Mouse (Mus musculus) megakaryocyte progenitor cell, adult 5-6 weeks (primary cell): ENCODE results near the gene Dpf2. TPM values are rescaled to one million over a fixed set of nuclear protein-coding genes. Genes with fewer than 3 reads are reported as not detected.
A peak's percentile ranks its signal among the peaks of the same experiment; 100 is the strongest.
"Not testable (repeated sequence)": the region's sequence is repeated elsewhere in the genome, so short reads cannot be mapped to it uniquely, and the experiment has no call there.

Source experiments
- ATAC-seq: replicated peaks from 2 replicates; pipeline ENCODE4 v1.8.0; 2016; ENCODE audit warnings: mild to moderate bottlenecking, moderate TSS enrichment, inconsistent platforms; ENCODE audit not compliant: poor library complexity
- total RNA-seq, 2 experiments: library from RNA; stranded (forward) in 1 of 2; stranded (reverse) in 1 of 2; fragments of 157-497, 149-512 nt in 1 of 2; fragments of 200-1000 nt in 1 of 2; gene quantifications; 2 replicates each; pipeline versions ENCODE4 v1.2.3 to v1.2.4; 2015 to 2017

Gene Dpf2
- total RNA-seq, 2 experiments from 2014 or later: 47.6 to 65.1 TPM

DNA sequence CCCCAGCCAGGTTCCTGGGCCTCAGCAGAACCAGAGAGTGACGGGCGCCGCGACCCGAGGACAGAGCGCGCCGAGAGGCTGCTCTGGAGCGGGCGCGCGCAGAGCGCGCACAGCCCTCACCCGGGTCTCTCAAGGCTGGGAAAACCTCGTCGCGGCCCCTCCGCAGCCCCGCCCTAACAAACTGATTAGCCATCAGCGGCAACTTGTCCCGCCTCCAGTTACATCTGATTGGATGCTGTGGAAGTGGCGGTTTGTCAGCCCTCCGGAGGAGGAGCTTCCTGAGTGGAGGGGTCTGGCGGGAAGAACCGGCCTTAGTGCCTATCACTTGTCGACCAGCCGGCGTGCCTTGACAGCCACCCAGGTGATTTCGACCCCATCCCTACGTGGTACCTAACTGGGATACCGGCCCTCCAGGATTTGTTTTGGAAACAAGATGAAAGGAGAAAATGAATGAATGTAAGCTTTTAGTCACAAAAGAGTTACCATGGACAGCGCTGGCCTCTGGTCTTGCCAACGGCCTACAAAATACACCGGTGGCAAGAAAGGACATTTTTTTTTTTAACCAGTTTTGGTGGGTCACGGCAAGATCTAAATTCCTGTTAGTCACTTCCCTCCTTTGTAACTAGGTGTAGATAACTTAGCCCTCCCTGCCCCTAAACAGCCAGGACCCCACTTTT, 18.7 kb downstream of the Dpf2 start, which contains the start of gene Tigd3:
Tigd3 (minus strand) TSS at position 148 of the 677 bp plus-strand sequence.
- ATAC-seq: peak; percentile 99

DNA sequence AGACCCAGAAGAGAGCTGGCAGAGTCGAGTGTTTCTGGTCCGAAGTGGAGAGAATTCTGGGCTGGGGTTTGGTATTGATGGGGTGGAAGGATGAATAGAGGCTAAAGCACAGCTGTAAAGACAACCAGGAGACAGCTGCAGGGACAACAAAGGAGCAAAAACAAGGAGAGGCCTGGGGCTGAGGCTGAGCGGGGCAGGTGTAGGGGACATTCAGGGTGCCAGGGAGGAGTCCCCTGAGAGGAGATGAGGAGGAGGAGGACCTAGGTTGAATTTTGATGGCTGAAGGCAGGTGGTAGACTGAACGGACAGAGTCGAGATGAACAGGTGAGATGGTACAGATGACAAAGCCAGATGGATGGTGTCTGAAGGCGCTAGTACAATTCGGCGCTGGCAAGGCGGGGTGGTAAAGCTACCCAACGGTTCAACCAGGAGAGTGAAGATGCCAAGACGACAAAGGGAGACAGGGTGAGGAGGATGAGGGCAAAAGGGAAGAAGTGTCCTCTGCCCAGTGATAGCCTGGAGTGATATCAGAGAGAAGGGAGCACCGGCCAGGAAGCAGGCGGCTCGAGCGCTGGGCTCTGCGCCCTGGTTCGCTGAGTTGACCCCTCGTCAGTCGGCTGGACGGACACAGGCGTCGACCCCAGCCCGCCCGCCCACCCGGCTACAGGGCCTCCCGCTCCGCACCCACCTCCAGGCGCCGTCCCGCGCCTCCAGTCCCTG, 19.4 kb downstream of the Dpf2 start:
- ATAC-seq: no peak

DNA sequence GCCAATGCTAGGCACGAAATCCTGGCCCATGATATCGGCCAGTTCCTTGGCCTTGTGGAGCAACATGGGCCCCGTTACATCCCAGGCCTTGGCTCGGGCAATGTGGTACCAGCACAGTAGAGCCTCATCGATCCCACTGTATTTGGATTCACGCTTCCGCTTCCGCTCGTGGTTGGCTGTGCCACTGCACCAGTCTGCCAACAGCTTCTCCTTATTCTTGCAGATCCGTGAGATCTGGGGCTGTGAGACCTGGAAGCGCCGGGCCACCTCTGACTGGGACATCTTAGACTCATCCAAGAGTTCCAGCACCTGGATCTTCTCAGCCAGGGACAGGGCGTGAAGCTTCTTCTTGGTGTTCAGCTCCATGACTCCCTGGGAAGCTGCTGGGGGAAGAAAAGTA, 20.1 kb downstream of the Dpf2 start:
- no peak for ATAC-seq

DNA sequence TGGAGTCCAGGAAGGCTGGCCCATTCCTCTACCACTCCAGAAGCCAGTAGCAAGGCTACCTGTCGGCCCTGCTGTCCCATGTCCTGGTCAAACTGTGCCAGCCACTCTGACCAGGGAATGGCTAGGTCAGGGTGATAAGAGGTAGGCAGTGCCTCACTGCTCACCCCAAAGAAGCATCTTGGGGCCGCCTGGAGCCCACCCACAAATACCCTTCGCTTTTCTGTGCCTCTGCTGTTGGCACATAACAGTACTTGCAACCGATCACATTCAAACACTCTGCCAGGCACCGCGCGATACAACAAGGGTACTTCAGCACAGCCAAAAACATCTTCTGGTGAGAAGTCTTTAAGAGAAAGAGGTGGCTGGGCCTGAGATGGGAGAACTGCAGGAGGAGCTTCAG, 20.5 kb downstream of the Dpf2 start:
- ATAC-seq: no peak

DNA sequence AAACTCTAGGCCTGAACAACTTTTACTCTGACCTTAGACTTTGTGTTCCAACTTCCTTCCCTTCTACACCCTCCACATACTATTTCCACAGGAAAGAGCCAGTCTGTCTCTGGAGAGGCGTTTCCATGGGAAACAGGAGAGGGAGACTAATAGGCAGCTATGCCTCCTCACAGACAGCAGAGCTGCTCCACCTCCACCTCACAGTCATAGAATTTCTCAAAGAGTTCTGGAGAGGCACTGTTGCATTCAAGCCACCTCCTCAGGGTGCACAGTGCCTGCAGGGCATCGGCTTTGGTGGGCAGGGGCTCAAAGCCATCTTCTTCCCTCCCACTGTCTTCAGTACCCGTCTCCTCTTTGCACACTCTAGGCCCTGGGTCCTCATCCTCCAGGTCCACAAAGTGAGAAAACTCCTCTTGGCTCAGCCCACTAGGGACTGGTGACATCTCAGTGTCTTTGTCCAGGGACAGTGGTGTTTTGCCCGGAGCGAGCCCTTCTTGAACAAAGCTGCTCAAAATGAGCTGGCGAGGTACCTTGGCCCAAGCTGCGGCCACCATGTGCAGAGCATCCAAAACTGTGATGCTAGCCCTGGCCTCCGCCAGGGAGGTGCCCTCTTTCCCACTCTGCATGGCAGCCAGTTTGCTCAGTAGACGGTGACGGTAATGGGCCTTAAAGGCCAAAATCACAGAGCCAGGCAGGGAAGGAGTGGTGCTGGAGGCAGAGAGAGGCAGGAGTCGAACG, 21.1 kb downstream of the Dpf2 start:
- no peak for ATAC-seq

DNA sequence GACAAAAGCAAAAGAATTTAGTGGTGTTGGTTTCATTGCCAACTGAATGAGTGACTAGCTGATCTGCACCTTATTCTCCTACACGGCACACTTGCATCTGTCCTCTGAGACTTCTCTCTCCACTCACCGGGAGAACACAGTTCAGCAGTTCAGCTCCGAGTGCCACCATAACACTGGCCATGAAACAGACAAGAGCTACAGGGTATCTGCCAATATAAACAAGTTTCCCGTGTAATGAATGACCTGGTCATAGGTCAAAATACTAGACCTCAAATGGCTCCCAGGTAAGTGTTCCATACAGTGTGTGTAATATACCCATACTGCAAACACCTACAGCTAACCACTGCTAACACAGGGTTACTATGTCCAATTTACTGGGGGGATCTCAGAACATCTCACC, 23.6 kb downstream of the Dpf2 start:
- no peak for ATAC-seq

DNA sequence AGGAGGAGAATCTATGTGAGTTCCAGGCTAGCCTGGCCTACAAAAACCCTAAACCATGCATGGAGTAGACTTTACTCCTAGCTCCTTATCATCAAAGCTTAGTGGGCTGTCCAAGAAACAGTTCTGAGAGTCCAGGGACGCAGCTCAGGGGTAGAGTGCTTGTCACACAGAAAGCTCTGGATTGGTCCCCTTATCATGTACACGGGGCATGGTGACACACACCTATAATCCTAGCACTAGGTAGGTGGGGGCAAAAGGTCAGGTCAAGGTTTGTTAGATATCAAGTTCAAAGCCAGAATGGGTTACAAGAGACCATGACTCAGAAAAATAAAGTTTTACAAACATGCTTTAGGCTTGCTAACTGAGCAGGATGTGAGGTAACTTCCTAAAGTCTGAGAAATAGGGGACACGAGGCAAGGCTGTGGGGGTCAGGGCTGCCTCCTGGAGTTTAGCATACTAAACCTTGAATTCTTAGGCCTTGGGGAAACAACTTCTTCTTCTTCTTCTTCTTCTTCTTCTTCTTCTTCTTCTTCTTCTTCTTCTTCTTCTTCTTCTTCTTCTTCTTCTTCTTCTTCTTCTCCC, 25.5 kb downstream of the Dpf2 start:
- no peak for ATAC-seq

DNA sequence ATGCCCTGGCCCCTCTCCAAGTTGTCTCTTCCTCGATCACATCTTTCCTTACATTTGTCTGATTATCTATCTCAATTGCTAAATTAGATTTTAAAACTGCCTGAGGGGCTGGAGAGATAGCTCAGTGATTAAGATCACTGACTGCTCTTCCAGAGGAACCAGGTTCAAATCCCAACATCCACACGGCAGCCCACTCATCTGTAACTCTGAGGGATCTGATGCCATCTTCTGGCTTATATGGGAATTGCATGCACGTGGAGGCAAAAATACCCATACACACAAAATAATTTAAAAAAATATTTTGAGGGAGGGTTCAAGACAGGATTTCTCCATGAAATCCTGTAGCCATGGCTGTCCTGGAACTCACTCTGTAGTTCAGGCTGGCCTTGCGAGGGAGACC, 27.0 kb downstream of the Dpf2 start:
- peak; percentile 38; the same call in 1 of the 2 replicates for ATAC-seq

DNA sequence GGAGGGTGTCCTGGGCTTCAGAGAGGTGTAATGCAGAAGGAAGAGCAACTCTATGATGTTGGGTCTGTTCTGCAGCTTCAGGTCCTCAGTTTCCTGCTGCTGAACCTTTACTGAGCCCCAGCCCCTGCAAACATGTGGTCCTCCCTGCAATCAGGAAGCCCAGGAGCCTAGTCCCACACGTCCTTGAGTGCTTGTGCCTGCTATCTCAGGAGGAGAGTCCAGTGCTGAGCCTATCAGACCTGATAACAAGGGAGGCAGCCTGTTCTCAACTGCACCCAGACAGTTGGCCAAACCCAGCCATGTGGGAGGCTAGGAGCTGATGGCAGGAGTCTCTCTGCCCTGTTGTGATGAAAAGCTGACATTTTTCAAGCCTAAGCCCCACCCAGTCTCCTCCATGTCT, 28.9 kb downstream of the Dpf2 start:
- peak; percentile 84 for ATAC-seq

DNA sequence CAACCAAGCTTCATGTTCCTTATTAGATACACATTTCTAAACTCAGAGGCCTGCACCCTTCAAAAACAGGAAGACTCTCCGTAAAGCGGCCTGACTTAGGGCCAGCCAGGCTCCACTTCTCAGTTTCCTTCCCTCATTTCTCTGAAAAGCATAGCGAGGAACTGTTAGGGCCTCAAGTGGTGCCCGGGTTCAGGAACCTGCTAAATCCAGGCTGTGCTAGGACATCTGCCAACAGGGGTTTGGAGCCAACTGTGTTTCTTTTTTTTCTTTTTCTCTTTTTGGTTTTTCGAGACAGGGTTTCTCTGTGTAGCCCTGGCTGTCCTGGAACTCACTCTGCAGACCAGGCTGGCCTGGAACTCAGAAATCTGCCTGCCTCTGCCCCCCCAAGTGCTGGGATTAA, 30.7 kb downstream of the Dpf2 start:
- ATAC-seq: not testable (repeated sequence)

DNA sequence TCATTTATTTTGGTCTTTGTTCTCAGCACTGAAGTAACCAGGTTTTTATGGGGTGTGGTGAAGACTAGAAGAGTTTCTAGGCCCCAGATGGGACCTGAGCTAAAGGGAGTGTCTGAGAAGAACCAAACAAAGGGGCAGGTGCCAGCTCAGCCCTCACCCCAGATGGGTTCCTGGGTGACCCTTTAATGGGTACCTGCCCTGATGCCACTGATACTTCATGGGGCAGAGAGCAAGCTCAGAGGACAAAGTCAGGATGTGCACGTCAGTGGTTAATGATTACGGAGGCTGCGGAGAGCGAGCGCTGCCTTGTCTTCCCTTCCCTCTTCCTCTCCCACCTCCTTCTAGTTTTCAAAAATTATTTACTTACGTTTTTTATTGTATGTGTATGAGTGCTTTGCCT, 31.7 kb downstream of the Dpf2 start:
- no peak for ATAC-seq

DNA sequence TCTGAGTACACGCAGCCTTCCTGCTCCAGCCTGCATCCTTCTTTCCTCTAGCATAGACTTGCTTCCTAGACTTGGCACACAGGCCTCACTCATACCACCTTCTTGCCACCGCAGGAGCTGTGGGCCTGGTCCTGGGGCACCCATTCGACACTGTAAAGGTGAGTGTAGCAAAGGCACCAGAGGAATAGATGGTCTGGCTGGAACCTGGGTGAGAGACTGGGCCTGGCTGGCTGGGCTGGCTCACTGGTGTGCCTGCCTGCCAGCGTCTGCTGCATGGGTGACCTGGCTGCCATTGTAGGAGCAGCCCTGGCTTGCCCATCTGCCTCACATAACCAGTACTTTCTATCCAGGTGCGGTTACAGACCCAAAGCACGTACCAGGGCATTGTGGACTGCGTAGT, 33.1 kb downstream of the Dpf2 start:
- no peak for ATAC-seq

DNA sequence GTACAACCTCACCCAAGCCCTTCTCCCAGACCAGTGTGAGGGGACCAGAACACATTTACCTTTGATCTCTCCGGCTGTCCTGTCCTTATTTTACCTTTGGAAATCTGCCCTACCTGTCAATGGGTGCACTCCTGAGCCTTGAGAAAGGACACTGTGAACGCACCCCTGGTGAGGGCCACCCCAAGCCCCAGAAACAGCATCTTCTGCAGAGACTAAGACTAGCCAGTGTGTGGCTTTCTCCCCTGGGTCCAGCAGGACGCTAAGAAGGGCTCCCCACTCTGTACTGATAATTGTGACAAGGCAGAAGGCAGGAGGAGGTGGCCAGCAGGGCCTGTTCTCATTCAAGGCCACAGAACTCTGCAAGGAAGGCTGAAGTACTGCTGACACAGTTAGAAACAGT, 33.9 kb downstream of the Dpf2 start:
- ATAC-seq: no peak

DNA sequence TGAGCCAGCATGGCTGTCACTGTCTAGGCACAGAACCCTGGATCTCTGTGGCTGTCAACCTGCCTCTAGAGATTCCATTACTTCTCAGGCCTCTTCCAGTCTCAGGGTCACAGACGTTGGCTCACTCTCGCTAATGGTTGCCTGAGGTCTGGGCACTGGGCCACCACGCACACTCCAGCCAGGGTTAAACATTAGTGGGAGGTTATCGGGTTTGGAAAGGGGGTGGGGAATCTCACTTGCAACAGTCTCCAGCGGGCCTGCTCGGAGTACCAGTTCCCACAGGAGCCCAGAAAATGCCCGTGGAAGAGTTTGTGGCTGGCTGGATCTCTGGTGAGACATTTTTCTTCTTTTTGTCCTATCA, 34.5 kb downstream of the Dpf2 start:
- 0 out of 2 replicates have a peak, but pooled peaks have one; percentile 2 for ATAC-seq

DNA sequence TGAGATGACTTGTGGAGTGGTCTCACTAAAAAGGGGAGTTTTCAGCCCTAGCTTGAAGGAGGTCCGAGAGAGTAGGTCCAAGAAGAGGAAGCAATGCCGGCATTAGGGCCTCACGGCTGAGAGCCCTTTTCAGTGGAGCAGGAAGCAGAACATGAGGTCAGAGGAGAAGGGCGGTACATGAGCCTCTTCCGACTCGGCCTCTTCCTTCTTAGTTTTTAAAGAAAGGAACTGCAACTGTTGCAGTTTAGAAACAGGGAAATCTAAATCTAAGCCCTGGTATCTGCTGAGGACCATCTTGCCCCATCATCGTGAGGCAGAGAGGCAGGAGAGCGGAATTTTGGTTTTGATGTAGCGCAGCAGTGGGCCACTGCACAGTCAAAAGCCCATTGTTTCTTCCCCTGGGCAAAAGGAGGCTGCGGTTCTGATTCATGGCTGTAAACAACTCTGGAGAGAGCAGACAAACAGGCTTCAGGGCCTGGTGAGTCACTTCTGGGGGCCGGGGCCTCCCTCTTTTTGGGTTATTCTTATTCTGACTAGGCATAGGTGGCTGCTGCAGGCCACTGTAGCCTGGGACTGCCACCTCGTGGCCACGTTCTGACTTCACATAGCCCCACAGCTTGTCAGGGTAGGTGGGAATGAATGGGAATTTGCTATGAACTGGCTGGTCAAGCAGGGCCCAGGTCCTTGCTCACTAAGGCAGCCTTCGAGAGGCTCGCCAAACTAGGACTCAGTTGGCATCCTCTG, 35.0 kb downstream of the Dpf2 start, which contains the start of gene Slc25a45:
Slc25a45 (plus strand) TSS at position 191 of the 744 bp plus-strand sequence.
- peak; percentile 70 for ATAC-seq

DNA sequence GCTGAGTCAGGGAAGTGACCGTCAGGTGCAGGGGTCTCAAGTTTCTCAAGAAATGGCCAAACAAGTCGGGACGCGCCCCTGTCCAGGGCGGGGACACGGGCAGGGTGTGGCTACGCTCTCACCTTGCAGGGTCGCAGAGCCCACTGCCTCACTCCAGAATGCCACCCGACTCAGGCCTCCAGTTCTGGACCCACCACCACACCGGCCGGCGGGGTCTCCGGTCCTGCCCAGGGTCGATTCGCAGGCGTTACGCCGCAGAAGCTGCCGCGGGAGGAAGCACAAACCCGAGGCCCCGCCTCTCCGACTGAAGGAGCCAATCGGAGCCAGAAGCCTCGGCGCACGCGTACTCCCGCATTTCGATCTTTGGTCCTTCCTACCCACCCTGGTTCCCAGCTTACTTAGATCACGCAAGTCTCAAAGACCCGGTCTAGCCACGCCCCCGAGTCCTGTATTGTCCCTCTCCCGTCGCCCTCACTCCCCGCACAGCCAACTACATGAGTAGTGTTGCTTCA, 37.8 kb downstream of the Dpf2 start, which contains the start of gene Frmd8:
Frmd8 (minus strand) TSS at position 306 of the 512 bp plus-strand sequence.
- peak; percentile 81 for ATAC-seq

DNA sequence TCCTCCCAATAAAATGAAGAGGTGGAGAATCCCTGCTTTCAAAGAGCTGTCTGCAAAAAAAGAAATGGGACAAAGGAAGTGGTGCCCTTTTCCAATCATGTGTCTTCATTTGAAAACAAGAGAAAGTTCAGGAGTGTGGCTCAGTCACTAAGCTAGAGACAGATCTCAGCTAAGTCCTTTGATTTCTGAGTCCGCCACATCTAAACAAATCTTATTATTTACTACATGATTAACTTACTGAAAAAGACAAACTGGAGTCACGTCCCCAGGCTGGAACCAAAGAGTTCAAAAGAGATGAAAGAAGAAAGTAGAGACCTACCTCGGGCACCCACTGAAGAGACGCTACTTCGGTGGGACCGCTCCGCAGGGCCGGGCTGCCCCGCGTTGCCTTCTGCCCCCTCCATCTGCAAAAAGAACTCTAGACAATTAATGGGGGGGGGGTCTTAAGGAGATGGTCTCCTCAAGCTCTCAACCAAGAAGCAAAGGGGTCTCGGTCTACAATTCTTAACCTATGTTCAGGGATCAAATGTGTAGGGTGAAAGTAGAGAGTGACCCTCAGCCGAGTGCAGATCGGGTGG, 38.3 kb downstream of the Dpf2 start:
- ATAC-seq: no peak

DNA sequence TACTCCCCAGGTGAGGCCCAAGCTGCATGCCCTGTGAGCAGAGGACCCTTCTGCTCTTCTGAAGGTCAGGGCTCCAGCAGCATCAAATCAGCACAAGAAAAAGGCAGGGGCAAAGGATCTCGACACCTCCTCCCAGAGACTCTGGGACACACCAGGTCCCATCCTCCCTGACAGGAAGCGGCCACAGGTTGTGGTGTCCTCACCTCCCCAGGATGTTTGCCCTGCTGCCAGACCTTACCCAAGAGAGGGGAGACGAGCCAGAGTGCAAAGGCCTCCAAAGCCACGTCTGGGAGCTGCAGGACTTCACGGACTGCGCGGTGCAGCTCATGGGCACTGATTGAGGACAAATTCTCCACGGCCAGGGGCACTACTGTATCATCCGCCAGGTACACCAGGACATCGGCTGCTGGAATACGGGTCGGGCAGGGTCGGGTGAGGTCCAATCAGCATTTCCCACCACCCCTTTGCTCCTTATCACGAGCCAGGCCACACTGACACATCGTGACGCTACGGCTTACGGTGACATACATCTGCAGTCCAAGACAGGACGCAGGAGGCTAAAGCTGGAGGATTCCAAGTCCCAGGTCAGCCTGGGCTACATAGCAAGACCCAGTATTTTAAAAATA, 39.8 kb downstream of the Dpf2 start:
- ATAC-seq: no peak

DNA sequence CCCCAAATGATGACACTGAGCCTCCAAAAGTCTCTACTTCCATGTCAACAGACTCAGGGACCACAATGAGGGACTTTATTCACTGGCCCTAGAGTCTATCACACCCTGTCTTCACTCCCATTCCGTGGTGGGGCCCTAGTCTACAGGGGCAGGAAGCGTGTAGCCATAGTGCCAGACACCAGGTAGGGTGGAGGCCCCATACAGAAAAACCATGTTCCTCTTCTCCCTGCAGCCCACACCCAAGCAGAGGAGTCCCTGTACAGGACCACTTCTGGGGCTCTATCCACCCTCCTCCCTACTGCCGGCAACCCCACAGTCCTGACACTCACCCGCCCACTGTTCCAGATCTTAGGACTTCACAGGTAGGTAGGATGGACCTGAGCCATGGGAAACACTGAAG, 40.3 kb downstream of the Dpf2 start:
- no peak for ATAC-seq

DNA sequence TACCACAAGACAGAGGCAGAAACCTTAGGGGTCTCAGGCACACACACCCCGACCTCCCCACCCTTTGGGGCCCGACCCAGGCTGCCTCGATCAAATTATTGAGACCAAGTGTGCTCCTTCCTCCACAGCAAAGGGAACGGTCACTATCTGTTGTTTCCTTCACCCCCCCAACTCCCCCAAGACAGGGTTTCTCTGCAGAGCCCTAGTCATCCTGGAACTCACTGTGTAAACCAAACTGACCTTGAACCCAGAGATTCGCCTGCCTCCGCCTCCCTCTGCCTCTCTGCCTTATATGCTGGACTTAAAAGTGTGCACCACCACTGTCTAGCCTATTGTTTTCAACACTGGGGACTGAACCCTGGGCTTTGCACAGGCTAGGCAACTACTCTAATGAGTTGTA, 41.1 kb downstream of the Dpf2 start:
- no peak for ATAC-seq
